Mouse (Mus musculus): ENCODE data around the gene Vmn1r67. TPM values are rescaled to one million over a fixed set of nuclear protein-coding genes. Genes with fewer than 3 reads are reported as not detected.

Gene Vmn1r67
- polyA plus RNA-seq (2014; fragmentation: Illumina TruSeq; extraction: RNeasy Lipid Tissue Mini Kit (QIAGEN cat#74804); ENCODE audit: low read depth, low replicate concordance): not detected

GRCm38 (mm10) chr7:10443031-10443430, at the start of gene Vmn1r67:
Vmn1r67 (plus strand) TSS chr7:10443331.

GRCm38 (mm10) chr7:10494786-10495521, 51.8 kb downstream of the Vmn1r67 start, which contains the start of gene Zik1:
Zik1 (minus strand) TSS chr7:10495394.

Other genes starting within 250 kb of the Vmn1r67 start
- 0.14 TPM for gene Vmn1r66, start 165.3 kb upstream of the Vmn1r67 start, polyA plus RNA-seq (2014; fragmentation: Illumina TruSeq; extraction: RNeasy Lipid Tissue Mini Kit (QIAGEN cat#74804); ENCODE audit: low read depth, low replicate concordance)
- gene Zik1, start 52.1 kb downstream of the Vmn1r67 start, polyA plus RNA-seq (2014; fragmentation: Illumina TruSeq; extraction: RNeasy Lipid Tissue Mini Kit (QIAGEN cat#74804); ENCODE audit: low read depth, low replicate concordance): 5.8 TPM
- 0.03 TPM for gene Vmn1r68, start 115.2 kb downstream of the Vmn1r67 start, polyA plus RNA-seq (2014; fragmentation: Illumina TruSeq; extraction: RNeasy Lipid Tissue Mini Kit (QIAGEN cat#74804); ENCODE audit: low read depth, low replicate concordance)
- not detected for gene Vmn1r69, start 170.3 kb downstream of the Vmn1r67 start, polyA plus RNA-seq (2014; fragmentation: Illumina TruSeq; extraction: RNeasy Lipid Tissue Mini Kit (QIAGEN cat#74804); ENCODE audit: low read depth, low replicate concordance)
- not detected for gene Vmn1r70, start 188.2 kb downstream of the Vmn1r67 start, polyA plus RNA-seq (2014; fragmentation: Illumina TruSeq; extraction: RNeasy Lipid Tissue Mini Kit (QIAGEN cat#74804); ENCODE audit: low read depth, low replicate concordance)
- not detected for gene Nlrp4b, start 244.5 kb downstream of the Vmn1r67 start, polyA plus RNA-seq (2014; fragmentation: Illumina TruSeq; extraction: RNeasy Lipid Tissue Mini Kit (QIAGEN cat#74804); ENCODE audit: low read depth, low replicate concordance)

Measured in testis, adult 10 weeks (tissue).